Comparison of ENCODE assay signal across 10 mouse cellular contexts in genomic region chr2:152047116-152048002, GRCm38 (mm10). TPM values are rescaled to one million over a fixed set of nuclear protein-coding genes. Genes with fewer than 3 reads are reported as not detected.
DNase-seq lines count a peak whose midpoint lies in the region; ATAC-seq and TF ChIP-seq lines count a peak whose summit lies in the region.
"Had no signal": no experiment of that assay in that cellular context is flagged by ENCODE, and none has a peak within 500 bp of the region (broad histone marks: within the 10 kb centered on the region; RNA-seq: fewer than 3 reads in every experiment).

No protein-coding gene starts in this region.

- peaks cover 22% of the 10 kb centered on the region for H3K4me1 ChIP-seq in forebrain, postnatal 0 days (ENCODE audit: insufficient read depth)
- H3K4me1 ChIP-seq in midbrain, embryonic 12.5 days: peaks cover 58% of the 10 kb centered on the region

- TF ChIP-seq CTCF in forebrain, postnatal 0 days (IDR thresholded peaks at IDR 0.05; ENCODE audit: low read depth): no peak

- 6% methylated on average over 25 of the region's 25 CpGs for WGBS in forebrain, postnatal 0 days
- WGBS in midbrain, embryonic 12.5 days: 2% methylated on average over 25 of the region's 25 CpGs

- peak overlapping the region; percentile 69 for H3K27ac ChIP-seq in forebrain, postnatal 0 days (ENCODE audit: low read depth, low read length)
- peak overlapping the region; percentile 94 for H3K27ac ChIP-seq in midbrain, embryonic 12.5 days (replicated peaks)
- H3K27ac ChIP-seq: heart, adult 2 months; liver, embryonic 15.5 days had no signal

- peak; percentile 39 for DNase-seq in ES-CJ7 (ENCODE audit: low read depth, low spot score)
- DNase-seq in embryo, embryonic 10.5 days (ENCODE audit: low spot score): peak; percentile 57
- no peak for DNase-seq in forebrain, postnatal 0 days
- DNase-seq in urinary bladder, adult 2 months (ENCODE audit: low spot score): no peak
- DNase-seq in thymus, postnatal 14 days: no peak
- DNase-seq in spleen, postnatal 14 days (ENCODE audit: low spot score in 2 of 2): no peak
- DNase-seq: heart, adult 2 months; spleen, adult 18-20 months had no signal

- peak overlapping the region; percentile 49; the same call in 1 of the 2 replicates for H3K4me3 ChIP-seq in forebrain, postnatal 0 days (ENCODE audit: low read depth, low read length)
- peak overlapping the region; percentile 49; the same call in 1 of the 2 replicates for H3K4me3 ChIP-seq in midbrain, embryonic 12.5 days

- H3K9ac ChIP-seq in forebrain, postnatal 0 days: no peak overlapping the region
- H3K9ac ChIP-seq in midbrain, embryonic 12.5 days (replicated peaks): peak overlapping the region; percentile 20; the same call in 1 of the 2 replicates
- H3K9ac ChIP-seq: liver, embryonic 15.5 days had no signal

- no peaks in the 10 kb centered on the region for H3K27me3 ChIP-seq in forebrain, postnatal 0 days (ENCODE audit: insufficient read depth, low read length)
- peaks cover 37% of the 10 kb centered on the region for H3K27me3 ChIP-seq in midbrain, embryonic 12.5 days

- H3K4me2 ChIP-seq in forebrain, postnatal 0 days (ENCODE audit: low read depth): peak overlapping the region; percentile 97
- H3K4me2 ChIP-seq in midbrain, embryonic 12.5 days (replicated peaks): peak overlapping the region; percentile 87

- H3K36me3 ChIP-seq in forebrain, postnatal 0 days (ENCODE audit: insufficient read depth): no peaks in the 10 kb centered on the region
- no peaks in the 10 kb centered on the region for H3K36me3 ChIP-seq in midbrain, embryonic 12.5 days
- H3K36me3 ChIP-seq: liver, embryonic 15.5 days had no signal

- H3K9me3 ChIP-seq in forebrain, postnatal 0 days (ENCODE audit: low read length): no peaks in the 10 kb centered on the region
- H3K9me3 ChIP-seq in midbrain, embryonic 12.5 days: no peaks in the 10 kb centered on the region
- H3K9me3 ChIP-seq: liver, embryonic 15.5 days had no signal

- ATAC-seq in forebrain, postnatal 0 days: no peak
- ATAC-seq in midbrain, embryonic 12.5 days (ENCODE audit: low FRiP score, low read depth): peak; percentile 72

RNA-seq across cellular contexts. Expression of gene Scrt2, which starts 34.0 kb away (rescaled TPM):
- total RNA-seq in forebrain, postnatal 0 days (2014; rRNA removed): 7.4 and 8.5 TPM in 2 replicates
- polyA plus RNA-seq in forebrain, postnatal 0 days (2015; fragmentation: Nextera tagmentation; extraction: Ambion mirVana): 3.7 and 4.3 TPM in 2 replicates
- 15.3 and 17.1 TPM in 2 replicates for polyA plus RNA-seq in midbrain, embryonic 12.5 days (2016; fragmentation: Nextera tagmentation; extraction: Ambion mirVana)
- 0.01 TPM in 1 of 2 replicates, not detected in the other for polyA plus RNA-seq in urinary bladder, adult 2 months (2012; rRNA removed)
- total RNA-seq: heart, adult 2 months had no signal
- polyA plus RNA-seq: heart, adult 2 months; liver, embryonic 15.5 days had no signal

RNA-seq across cellular contexts. Expression of gene Slc52a3, which starts 51.0 kb away (rescaled TPM):
- total RNA-seq in forebrain, postnatal 0 days (2014; rRNA removed): 0.92 and 2.2 TPM in 2 replicates
- polyA plus RNA-seq in forebrain, postnatal 0 days (2015; fragmentation: Nextera tagmentation; extraction: Ambion mirVana): 2.0 TPM in 2 replicates
- 0.94 and 1.2 TPM in 2 replicates for polyA plus RNA-seq in midbrain, embryonic 12.5 days (2016; fragmentation: Nextera tagmentation; extraction: Ambion mirVana)
- polyA plus RNA-seq in urinary bladder, adult 2 months (2012; rRNA removed): 34.0 and 37.1 TPM in 2 replicates

RNA-seq across cellular contexts. Expression of gene Srxn1, which starts 58.0 kb away (rescaled TPM):
- total RNA-seq in forebrain, postnatal 0 days (2014; rRNA removed): 18.4 and 27.3 TPM in 2 replicates
- 11.9 and 16.4 TPM in 2 replicates for polyA plus RNA-seq in forebrain, postnatal 0 days (2015; fragmentation: Nextera tagmentation; extraction: Ambion mirVana)
- polyA plus RNA-seq in midbrain, embryonic 12.5 days (2016; fragmentation: Nextera tagmentation; extraction: Ambion mirVana): 14.3 and 15.2 TPM in 2 replicates
- polyA plus RNA-seq in urinary bladder, adult 2 months (2012; rRNA removed): 44.9 and 46.3 TPM in 2 replicates

Comparison
In these comparisons a context has a peak if more than half of its experiments do, and no peak if none do; other contexts are left out.
1. DNase-seq: peak in ES-CJ7 (single experiment) and embryo, embryonic 10.5 days (single experiment); none in forebrain, postnatal 0 days (single experiment), urinary bladder, adult 2 months (single experiment), thymus, postnatal 14 days (single experiment) and spleen, postnatal 14 days (0 of 2).
2. RNA of gene Slc52a3, which starts 51.0 kb away (polyA plus RNA-seq): 34.0 to 37.1 TPM in urinary bladder, adult 2 months; 2.0 TPM in forebrain, postnatal 0 days and 0.94 to 1.2 TPM in midbrain, embryonic 12.5 days; every median in the first group is over 10 times any median in the second.